Mouse (Mus musculus) hindlimb bud, embryonic 11.5 days (tissue): ENCODE data around the gene Tmem63c.

Source experiments
- DNase-seq: peaks from one replicate; pipeline ENCODE4 v3.0.0-alpha.2; 2012; ENCODE audit warnings: low read depth, low spot score; ENCODE audit errors: extremely low spot score

Gene Tmem63c

GRCm38 (mm10) chr12:87127256-87127655 is 106.1 kb downstream of the Tmem63c start:
- DNase-seq = no peak

GRCm38 (mm10) chr12:87130224-87130623 is 109.1 kb downstream of the Tmem63c start:
- no peak for DNase-seq

GRCm38 (mm10) chr12:87131181-87131580 is 110.0 kb downstream of the Tmem63c start:
- DNase-seq = no peak

- no peak for DNase-seq
Measured at GRCm38 (mm10) chr12:87131619-87132018, 110.5 kb downstream of the Tmem63c start.

GRCm38 (mm10) chr12:87132210-87132609 is 111.1 kb downstream of the Tmem63c start:
- no peak for DNase-seq

GRCm38 (mm10) chr12:87132784-87133183 is 111.6 kb downstream of the Tmem63c start:
- DNase-seq = no peak

GRCm38 (mm10) chr12:87137439-87138341 is 116.5 kb downstream of the Tmem63c start:
- no peak for DNase-seq

GRCm38 (mm10) chr12:87138342-87138701 is 117.2 kb downstream of the Tmem63c start:
- DNase-seq = no peak

- DNase-seq = no peak
Measured at GRCm38 (mm10) chr12:87138768-87139167, 117.6 kb downstream of the Tmem63c start.
